Mouse (Mus musculus): ENCODE data around the gene Cox5a.

GRCm38 (mm10) chr9:57502911-57503621 is 18.0 kb upstream of the Cox5a start:
- no peak for TF ChIP-seq EP300 (IDR thresholded peaks at IDR 0.05; ENCODE audit: low read depth)
- no peak for TF ChIP-seq CTCF (IDR thresholded peaks at IDR 0.05; ENCODE audit: low read depth)

All from liver, embryonic 14.5 days (tissue).